Mouse (Mus musculus) midbrain, embryonic 15.5 days (tissue): Measurements from ENCODE around the gene Mark4. TPM values are rescaled to one million over a fixed set of nuclear protein-coding genes. Genes with fewer than 3 reads are reported as not detected.
A peak's percentile ranks its signal among the peaks of the same experiment; 100 is the strongest.

Source experiments
- ATAC-seq: fragments of 200-750 bp; cut with Nextera tagmentation; replicated peaks from 2 replicates; pipeline ENCODE4 v1.8.0; 2017; ENCODE audit warnings: moderate TSS enrichment
- H3K27ac ChIP-seq: fragments of 300-500 bp; sonication (generic); 2 replicates; pipeline ENCODE4 v1.5.1; 2015; ENCODE audit warnings: mild to moderate bottlenecking, inconsistent platforms
- H3K27me3 ChIP-seq: fragments of 300-500 bp; sonication (generic); replicated peaks from 2 replicates; pipeline ENCODE4 v1.6.1; 2015; ENCODE audit warnings: inconsistent platforms
- H3K36me3 ChIP-seq: fragments of 300-500 bp; sonication (generic); replicated peaks from 2 replicates; pipeline ENCODE4 v1.6.1; 2015; ENCODE audit warnings: inconsistent platforms
- H3K4me1 ChIP-seq: fragments of 300-500 bp; sonication (generic); 2 replicates; pipeline ENCODE4 v1.6.1; 2015; ENCODE audit warnings: inconsistent platforms
- H3K4me2 ChIP-seq: fragments of 300-500 bp; sonication (generic); 2 replicates; pipeline ENCODE4 v1.6.1; 2015; ENCODE audit warnings: inconsistent platforms, mild to moderate bottlenecking, moderate library complexity
- H3K4me3 ChIP-seq: fragments of 300-500 bp; sonication (generic); 2 replicates; pipeline ENCODE4 v1.5.1; 2015; ENCODE audit warnings: mild to moderate bottlenecking, inconsistent platforms
- H3K9ac ChIP-seq: fragments of 300-500 bp; sonication (generic); 2 replicates; pipeline ENCODE4 v1.6.1; 2015; ENCODE audit warnings: mild to moderate bottlenecking, inconsistent platforms
- H3K9me3 ChIP-seq: fragments of 300-500 bp; sonication (generic); 2 replicates; pipeline ENCODE4 v1.6.1; 2016; ENCODE audit warnings: inconsistent platforms
- WGBS: fragments of 180-500 bp; shearing (Covaris S2); methylation state at CpG from one replicate; pipeline ENCODE4 v1.1.7; 2015; ENCODE audit warnings: mixed read lengths; 5-methylcytosine and 5-hydroxymethylcytosine counted together
- polyA plus RNA-seq: library from polyadenylated mRNA; unstranded; fragments of >200 nt; fragmentation: Nextera tagmentation; extraction: Ambion mirVana; gene quantifications from 2 replicates; pipeline ENCODE4 v1.2.1, GENCODE M21; 2015

Gene Mark4
- polyA plus RNA-seq, result 20.4 and 20.6 TPM in 2 replicates

GRCm38 (mm10) chr7:19458591-19459111, at the start of gene Mark4:
TSS of gene Mark4 (minus strand) at chr7:19458821.
- Histone ChIP-seq H3K4me3 (peak within 1 kb of the TSS; percentile 91), H3K36me3 (0 out of 2 replicates have a peak, but pooled peaks cover 3% of the 10 kb centered on the region), H3K9ac (peak within 1 kb of the TSS; percentile 82), H3K27ac (peak within 1 kb of the TSS; percentile 76), H3K4me1 (peaks cover 27% of the 10 kb centered on the region), H3K9me3 (no peaks in the 10 kb centered on the region), H3K27me3 (no peaks in the 10 kb centered on the region), H3K4me2 (peak within 1 kb of the TSS; percentile 65)
- 1% methylated on average over 29 of the region's 42 CpGs for WGBS
- ATAC-seq, result peak; percentile 86

- Histone ChIP-seq H3K27me3 (no peaks in the 10 kb centered on the region), H3K4me2 (peak overlapping the region; percentile 74), H3K4me1 (peaks cover 25% of the 10 kb centered on the region), H3K36me3 (no peaks in the 10 kb centered on the region), H3K9ac (peak overlapping the region; percentile 51), H3K9me3 (no peaks in the 10 kb centered on the region), H3K4me3 (peak overlapping the region; percentile 77), H3K27ac (peak overlapping the region; percentile 80)
- ATAC-seq, result no peak
- WGBS, result 4% methylated on average over 18 of the region's 18 CpGs
These were observed 49.0 kb upstream of the Mark4 start for GRCm38 (mm10) chr7:19507612-19507981.

GRCm38 (mm10) chr7:19506969-19507611, 48.5 kb upstream of the Mark4 start:
- WGBS, result under 1% methylated on average over 71 of the region's 71 CpGs
- Histone ChIP-seq H3K4me3 (peak overlapping the region; percentile 77), H3K36me3 (no peaks in the 10 kb centered on the region), H3K4me1 (peaks cover 25% of the 10 kb centered on the region), H3K4me2 (peak overlapping the region; percentile 74), H3K9ac (peak overlapping the region; percentile 51), H3K27me3 (no peaks in the 10 kb centered on the region), H3K27ac (peak overlapping the region; percentile 80), H3K9me3 (no peaks in the 10 kb centered on the region)
- peak; percentile 31 for ATAC-seq

- H3K9ac ChIP-seq, result no peak overlapping the region
These were observed 47.7 kb upstream of the Mark4 start for GRCm38 (mm10) chr7:19506326-19506725.

GRCm38 (mm10) chr7:19503481-19504068, 45.0 kb upstream of the Mark4 start:
- Histone ChIP-seq H3K27ac (no peak overlapping the region), H3K4me2 (no peak overlapping the region), H3K9ac (no peak overlapping the region), H3K36me3 (no peaks in the 10 kb centered on the region), H3K27me3 (no peaks in the 10 kb centered on the region), H3K9me3 (no peaks in the 10 kb centered on the region), H3K4me1 (peaks cover 16% of the 10 kb centered on the region), H3K4me3 (no peak overlapping the region)
- ATAC-seq, result no peak
- WGBS, result 41% methylated on average over 5 of the region's 5 CpGs

More at GRCm38 (mm10) chr7:19506326-19506725, 47.7 kb upstream of the Mark4 start:
- ATAC-seq, result no peak
- Histone ChIP-seq H3K4me2 (peak overlapping the region; percentile 74), H3K4me3 (peak overlapping the region; percentile 77), H3K4me1 (peaks cover 25% of the 10 kb centered on the region), H3K9me3 (no peaks in the 10 kb centered on the region), H3K36me3 (no peaks in the 10 kb centered on the region), H3K27ac (no peak overlapping the region), H3K27me3 (no peaks in the 10 kb centered on the region)
- 19% methylated on average over 6 of the region's 6 CpGs for WGBS

GRCm38 (mm10) chr7:19501658-19502057, 43.0 kb upstream of the Mark4 start:
- Histone ChIP-seq H3K4me3 (no peak overlapping the region), H3K36me3 (no peaks in the 10 kb centered on the region), H3K4me2 (no peak overlapping the region), H3K9me3 (no peaks in the 10 kb centered on the region), H3K9ac (no peak overlapping the region), H3K27me3 (no peaks in the 10 kb centered on the region), H3K27ac (no peak overlapping the region), H3K4me1 (peaks cover 7% of the 10 kb centered on the region; the same call in 1 of the 2 replicates)
- 79% methylated on average over 4 of the region's 4 CpGs for WGBS
- ATAC-seq, result no peak

GRCm38 (mm10) chr7:19500420-19501363, 42.1 kb upstream of the Mark4 start:
- Histone ChIP-seq H3K4me2 (no peak overlapping the region), H3K4me1 (no peaks in the 10 kb centered on the region), H3K9ac (no peak overlapping the region), H3K27ac (no peak overlapping the region), H3K36me3 (no peaks in the 10 kb centered on the region), H3K9me3 (no peaks in the 10 kb centered on the region), H3K4me3 (no peak overlapping the region), H3K27me3 (no peaks in the 10 kb centered on the region)
- no peak for ATAC-seq
- WGBS, result 78% methylated on average over 12 of the region's 12 CpGs

- H3K27me3 ChIP-seq, result 0 out of 2 replicates have a peak, but pooled peaks cover 6% of the 10 kb centered on the region
- H3K36me3 ChIP-seq, result no peaks in the 10 kb centered on the region
- no peaks in the 10 kb centered on the region for H3K9me3 ChIP-seq
- no peak overlapping the region for H3K4me3 ChIP-seq
- H3K4me2 ChIP-seq, result no peak overlapping the region
- 90% methylated on average over 4 of the region's 4 CpGs for WGBS
- no peaks in the 10 kb centered on the region for H3K4me1 ChIP-seq
- ATAC-seq, result no peak
- no peak overlapping the region for H3K27ac ChIP-seq
- H3K9ac ChIP-seq, result no peak overlapping the region
These were observed 39.7 kb upstream of the Mark4 start for GRCm38 (mm10) chr7:19498326-19498725.

- ATAC-seq, result no peak
- Histone ChIP-seq H3K4me1 (peaks cover 5% of the 10 kb centered on the region; the same call in 1 of the 2 replicates), H3K4me3 (no peak overlapping the region), H3K36me3 (no peaks in the 10 kb centered on the region), H3K4me2 (no peak overlapping the region), H3K27ac (no peak overlapping the region), H3K9ac (no peak overlapping the region), H3K27me3 (peaks cover 20% of the 10 kb centered on the region), H3K9me3 (no peaks in the 10 kb centered on the region)
- 53% methylated on average over 5 of the region's 5 CpGs for whole genome bisulfite sequencing
These were observed 37.6 kb upstream of the Mark4 start for GRCm38 (mm10) chr7:19496214-19496555.

GRCm38 (mm10) chr7:19495521-19496213, 37.0 kb upstream of the Mark4 start:
- Histone ChIP-seq H3K4me1 (peaks cover 5% of the 10 kb centered on the region; the same call in 1 of the 2 replicates), H3K27me3 (peaks cover 25% of the 10 kb centered on the region), H3K4me2 (no peak overlapping the region), H3K9ac (no peak overlapping the region), H3K27ac (no peak overlapping the region), H3K4me3 (no peak overlapping the region), H3K36me3 (no peaks in the 10 kb centered on the region), H3K9me3 (no peaks in the 10 kb centered on the region)
- ATAC-seq, result no peak
- WGBS, result 80% methylated on average over 20 of the region's 20 CpGs

GRCm38 (mm10) chr7:19494751-19495474, 36.3 kb upstream of the Mark4 start:
- Histone ChIP-seq H3K4me1 (peaks cover 6% of the 10 kb centered on the region; the same call in 1 of the 2 replicates), H3K4me3 (no peak overlapping the region), H3K27me3 (peaks cover 32% of the 10 kb centered on the region), H3K4me2 (no peak overlapping the region), H3K9ac (no peak overlapping the region), H3K36me3 (no peaks in the 10 kb centered on the region), H3K9me3 (no peaks in the 10 kb centered on the region), H3K27ac (no peak overlapping the region)
- ATAC-seq, result no peak
- WGBS, result 85% methylated on average over 25 of the region's 25 CpGs
